Mouse (Mus musculus): ENCODE data around the gene Cpne5. TPM values are rescaled to one million over a fixed set of nuclear protein-coding genes. Genes with fewer than 3 reads are reported as not detected.
A peak's percentile ranks its signal among the peaks of the same experiment; 100 is the strongest.

Cpne5 gene
- polyA plus RNA-seq, 1 experiment from 2014 or later = 12.4 TPM

- Histone ChIP-seq H3K9me3 (ENCODE audit: control insufficient read depth, low read length) (no peaks in the 10 kb centered on the region), H3K9ac (ENCODE audit: low read depth, low read length) (peak overlapping the region; percentile 71), H3K27me3 (replicated peaks; ENCODE audit: control insufficient read depth, insufficient read depth, low read length) (peaks cover 3% of the 10 kb centered on the region; the same call in 1 of the 2 replicates), H3K4me2 (ENCODE audit: low read depth, low read length) (peak overlapping the region; percentile 99), H3K27ac (replicated peaks; ENCODE audit: low read depth, low read length) (no peak overlapping the region), H3K36me3 (ENCODE audit: control insufficient read depth, insufficient read depth, low read length) (no peaks in the 10 kb centered on the region), H3K4me3 (ENCODE audit: low read depth, low read length) (peak overlapping the region; percentile 70), H3K4me1 (ENCODE audit: control insufficient read depth, insufficient read depth, low read length) (no peaks in the 10 kb centered on the region)
- DNase-seq (ENCODE audit: low spot score) (no peak), ATAC-seq (ENCODE audit: low read depth) (no peak)
- WGBS = 0% methylated on average over 13 of the region's 32 CpGs
These were observed 648 bp downstream of the Cpne5 start for GRCm38 (mm10) chr17:29237267-29237771.

DNA sequence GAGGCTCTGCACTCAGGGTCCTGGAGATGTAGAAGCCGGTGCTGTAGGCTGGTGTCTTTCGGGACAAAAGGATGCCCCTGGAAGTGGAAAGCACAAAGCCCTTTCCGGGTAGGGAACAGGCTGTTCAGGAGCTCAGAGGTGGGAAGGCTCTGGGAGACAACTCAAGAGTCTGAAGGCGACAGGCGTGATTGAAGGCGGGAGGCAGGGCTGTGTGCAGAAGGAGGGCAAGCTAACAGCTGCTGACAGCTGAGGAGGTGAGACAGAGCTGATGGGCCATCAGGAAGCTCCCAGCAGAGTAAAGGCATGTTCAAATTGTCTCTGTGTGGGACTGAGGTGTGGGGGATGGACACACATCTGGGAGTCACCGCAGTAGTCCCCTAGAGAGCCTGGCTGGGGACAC lies 1.9 kb downstream of the Cpne5 start:
- ATAC-seq (ENCODE audit: low read depth) = no peak
- Histone ChIP-seq H3K4me1 (ENCODE audit: control insufficient read depth, insufficient read depth, low read length) (no peaks in the 10 kb centered on the region), H3K9ac (ENCODE audit: low read depth, low read length) (no peak overlapping the region), H3K9me3 (ENCODE audit: control insufficient read depth, low read length) (no peaks in the 10 kb centered on the region), H3K4me3 (ENCODE audit: low read depth, low read length) (peak overlapping the region; percentile 70; the same call in 1 of the 2 replicates), H3K4me2 (ENCODE audit: low read depth, low read length) (peak overlapping the region; percentile 99), H3K27me3 (replicated peaks; ENCODE audit: control insufficient read depth, insufficient read depth, low read length) (peaks cover 3% of the 10 kb centered on the region; the same call in 1 of the 2 replicates), H3K36me3 (ENCODE audit: control insufficient read depth, insufficient read depth, low read length) (no peaks in the 10 kb centered on the region), H3K27ac (replicated peaks; ENCODE audit: low read depth, low read length) (no peak overlapping the region)
- no peak for DNase-seq (ENCODE audit: low spot score)
- 56% methylated on average over 7 of the region's 7 CpGs for WGBS

GRCm38 (mm10) chr17:29231109-29231508 lies 6.9 kb downstream of the Cpne5 start:
- Histone ChIP-seq H3K36me3 (ENCODE audit: control insufficient read depth, insufficient read depth, low read length) (no peaks in the 10 kb centered on the region), H3K27me3 (replicated peaks; ENCODE audit: control insufficient read depth, insufficient read depth, low read length) (no peaks in the 10 kb centered on the region), H3K27ac (replicated peaks; ENCODE audit: low read depth, low read length) (no peak overlapping the region), H3K4me3 (ENCODE audit: low read depth, low read length) (no peak overlapping the region), H3K9ac (ENCODE audit: low read depth, low read length) (no peak overlapping the region), H3K9me3 (ENCODE audit: control insufficient read depth, low read length) (no peaks in the 10 kb centered on the region), H3K4me1 (ENCODE audit: control insufficient read depth, insufficient read depth, low read length) (no peaks in the 10 kb centered on the region), H3K4me2 (ENCODE audit: low read depth, low read length) (no peak overlapping the region)
- DNase-seq (ENCODE audit: low spot score) (no peak), ATAC-seq (ENCODE audit: low read depth) (no peak)
- 87% methylated on average over 10 of the region's 10 CpGs for WGBS

DNA sequence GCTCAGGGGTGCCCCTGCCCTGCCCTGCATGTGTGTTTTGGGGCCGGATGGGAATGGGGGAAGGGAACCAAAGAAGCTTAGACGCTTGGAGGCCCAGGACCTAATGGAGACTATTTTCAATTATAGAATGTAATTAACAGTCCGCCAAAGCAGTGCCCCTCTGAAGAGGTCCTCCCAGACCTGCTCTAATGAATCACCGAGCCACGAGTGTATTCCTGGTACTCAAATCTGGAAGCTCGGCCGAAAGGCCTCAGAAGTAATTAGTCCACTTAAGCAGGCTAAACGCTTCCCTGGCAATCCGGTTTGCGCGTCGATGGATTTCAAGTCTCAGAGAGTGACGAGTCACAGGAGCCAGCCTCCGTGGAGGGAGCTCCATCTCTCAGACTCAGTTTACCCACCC lies 17.3 kb downstream of the Cpne5 start:
- Histone ChIP-seq H3K36me3 (ENCODE audit: control insufficient read depth, insufficient read depth, low read length) (0 out of 2 replicates have a peak, but pooled peaks cover 4% of the 10 kb centered on the region), H3K9me3 (ENCODE audit: control insufficient read depth, low read length) (no peaks in the 10 kb centered on the region), H3K27me3 (replicated peaks; ENCODE audit: control insufficient read depth, insufficient read depth, low read length) (no peaks in the 10 kb centered on the region), H3K27ac (replicated peaks; ENCODE audit: low read depth, low read length) (no peak overlapping the region), H3K4me3 (ENCODE audit: low read depth, low read length) (no peak overlapping the region), H3K4me2 (ENCODE audit: low read depth, low read length) (no peak overlapping the region), H3K4me1 (ENCODE audit: control insufficient read depth, insufficient read depth, low read length) (no peaks in the 10 kb centered on the region), H3K9ac (ENCODE audit: low read depth, low read length) (no peak overlapping the region)
- 60% methylated on average over 14 of the region's 14 CpGs for WGBS
- no peak for ATAC-seq (ENCODE audit: low read depth)
- no peak for DNase-seq (ENCODE audit: low spot score)

- no peak overlapping the region for H3K27ac ChIP-seq (replicated peaks; ENCODE audit: low read depth, low read length)
- no peaks in the 10 kb centered on the region for H3K36me3 ChIP-seq (ENCODE audit: control insufficient read depth, insufficient read depth, low read length)
- ATAC-seq (ENCODE audit: low read depth) (no peak), DNase-seq (ENCODE audit: low spot score) (peak; percentile 67)
- no peak overlapping the region for H3K4me2 ChIP-seq (ENCODE audit: low read depth, low read length)
- no peak overlapping the region for H3K4me3 ChIP-seq (ENCODE audit: low read depth, low read length)
- H3K9me3 ChIP-seq (ENCODE audit: control insufficient read depth, low read length) = no peaks in the 10 kb centered on the region
- WGBS = 25% methylated on average over 5 of the region's 5 CpGs
- H3K9ac ChIP-seq (ENCODE audit: low read depth, low read length) = no peak overlapping the region
- peaks cover 7% of the 10 kb centered on the region; the same call in 1 of the 2 replicates for H3K27me3 ChIP-seq (replicated peaks; ENCODE audit: control insufficient read depth, insufficient read depth, low read length)
- peaks cover 13% of the 10 kb centered on the region; the same call in 1 of the 2 replicates for H3K4me1 ChIP-seq (ENCODE audit: control insufficient read depth, insufficient read depth, low read length)
These were observed 19.9 kb downstream of the Cpne5 start for GRCm38 (mm10) chr17:29218017-29218416.

DNA sequence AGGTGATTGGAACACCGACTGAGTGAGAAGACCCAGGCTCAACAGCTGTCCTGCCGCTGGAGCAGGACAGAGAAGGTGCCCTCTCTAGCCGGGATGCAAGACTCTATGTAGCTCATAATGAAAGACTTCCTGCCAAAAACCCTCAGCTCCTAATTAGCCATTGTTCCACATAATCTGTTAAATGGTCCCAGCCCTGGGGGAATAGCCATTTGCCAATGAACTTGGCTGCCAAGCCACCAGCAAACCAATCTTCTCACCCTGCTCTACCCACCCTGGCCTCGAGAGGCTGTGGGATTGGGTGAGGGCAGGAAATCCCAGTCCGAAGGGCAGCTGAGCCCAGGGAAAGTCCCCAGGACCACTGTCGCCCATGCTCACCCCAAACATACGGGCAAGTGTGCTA lies 21.9 kb downstream of the Cpne5 start:
- ATAC-seq (ENCODE audit: low read depth) (no peak), DNase-seq (ENCODE audit: low spot score) (no peak)
- no peak overlapping the region for H3K27ac ChIP-seq (replicated peaks; ENCODE audit: low read depth, low read length)
- H3K9me3 ChIP-seq (ENCODE audit: control insufficient read depth, low read length) = no peaks in the 10 kb centered on the region
- H3K27me3 ChIP-seq (replicated peaks; ENCODE audit: control insufficient read depth, insufficient read depth, low read length) = peaks cover 7% of the 10 kb centered on the region; the same call in 1 of the 2 replicates
- no peak overlapping the region for H3K9ac ChIP-seq (ENCODE audit: low read depth, low read length)
- no peaks in the 10 kb centered on the region for H3K36me3 ChIP-seq (ENCODE audit: control insufficient read depth, insufficient read depth, low read length)
- peaks cover 13% of the 10 kb centered on the region; the same call in 1 of the 2 replicates for H3K4me1 ChIP-seq (ENCODE audit: control insufficient read depth, insufficient read depth, low read length)
- H3K4me2 ChIP-seq (ENCODE audit: low read depth, low read length) = no peak overlapping the region
- H3K4me3 ChIP-seq (ENCODE audit: low read depth, low read length) = no peak overlapping the region
- 54% methylated on average over 7 of the region's 7 CpGs for WGBS

- H3K27me3 ChIP-seq (replicated peaks; ENCODE audit: control insufficient read depth, insufficient read depth, low read length) = peaks cover 7% of the 10 kb centered on the region; the same call in 1 of the 2 replicates
- no peaks in the 10 kb centered on the region for H3K9me3 ChIP-seq (ENCODE audit: control insufficient read depth, low read length)
- H3K4me3 ChIP-seq (ENCODE audit: low read depth, low read length) = no peak overlapping the region
- DNase-seq (ENCODE audit: low spot score) (peak; percentile 40), ATAC-seq (ENCODE audit: low read depth) (0 out of 2 replicates have a peak, but pooled peaks have one; percentile 13)
- H3K9ac ChIP-seq (ENCODE audit: low read depth, low read length) = no peak overlapping the region
- WGBS = 28% methylated on average over 10 of the region's 10 CpGs
- no peak overlapping the region for H3K4me2 ChIP-seq (ENCODE audit: low read depth, low read length)
- no peaks in the 10 kb centered on the region for H3K36me3 ChIP-seq (ENCODE audit: control insufficient read depth, insufficient read depth, low read length)
- no peak overlapping the region for H3K27ac ChIP-seq (replicated peaks; ENCODE audit: low read depth, low read length)
- H3K4me1 ChIP-seq (ENCODE audit: control insufficient read depth, insufficient read depth, low read length) = peaks cover 13% of the 10 kb centered on the region; the same call in 1 of the 2 replicates
These were observed 23.3 kb downstream of the Cpne5 start for GRCm38 (mm10) chr17:29214655-29215054.

GRCm38 (mm10) chr17:29214193-29214456 lies 23.8 kb downstream of the Cpne5 start:
- Histone ChIP-seq H3K9ac (ENCODE audit: low read depth, low read length) (no peak overlapping the region), H3K9me3 (ENCODE audit: control insufficient read depth, low read length) (no peaks in the 10 kb centered on the region), H3K27ac (replicated peaks; ENCODE audit: low read depth, low read length) (no peak overlapping the region), H3K4me3 (ENCODE audit: low read depth, low read length) (no peak overlapping the region), H3K4me2 (ENCODE audit: low read depth, low read length) (no peak overlapping the region), H3K27me3 (replicated peaks; ENCODE audit: control insufficient read depth, insufficient read depth, low read length) (peaks cover 7% of the 10 kb centered on the region; the same call in 1 of the 2 replicates), H3K36me3 (ENCODE audit: control insufficient read depth, insufficient read depth, low read length) (no peaks in the 10 kb centered on the region), H3K4me1 (ENCODE audit: control insufficient read depth, insufficient read depth, low read length) (peaks cover 13% of the 10 kb centered on the region; the same call in 1 of the 2 replicates)
- ATAC-seq (ENCODE audit: low read depth) = no peak
- WGBS = 59% methylated on average over 4 of the region's 4 CpGs
- no peak for DNase-seq (ENCODE audit: low spot score)

Data from embryonic facial prominence, embryonic 14.5 days (tissue).